Mouse (Mus musculus): ENCODE results near the gene Il1f9. TPM values are rescaled to one million over a fixed set of nuclear protein-coding genes. Genes with fewer than 3 reads are reported as not detected.
"Not testable (repeated sequence)": the region's sequence is repeated elsewhere in the genome, so short reads cannot be mapped to it uniquely, and the experiment has no call there.

Gene Il1f9
- total RNA-seq (2012; rRNA removed), result not detected in 2 replicates
- not detected for polyA plus RNA-seq (2012; ENCODE audit: insufficient read depth in 1 of 2, insufficient read length in 2 of 2, low read depth in 1 of 2, low replicate concordance in 2 of 2, missing spikeins in 1 of 2)

GRCm38 (mm10) chr2:24186176-24186575 lies at the start of gene Il1f9:
Il1f9 (plus strand) TSS chr2:24186476.
- no peaks in the 10 kb centered on the region for H3K27me3 ChIP-seq (ENCODE audit: control insufficient read depth in 1 of 2, insufficient read depth in 2 of 2, low read length in 2 of 2)
- H3K4me1 ChIP-seq (ENCODE audit: control insufficient read depth in 1 of 2, insufficient read depth in 2 of 2, low read length in 2 of 2), result no peaks in the 10 kb centered on the region
- TF ChIP-seq RCOR1 (IDR thresholded peaks at IDR 0.05; ENCODE audit: low read depth, low read length), result no peak
- TF ChIP-seq ZMIZ1 (IDR thresholded peaks at IDR 0.05; ENCODE audit: low read depth, low read length), result no peak
- TF ChIP-seq UBTF (IDR thresholded peaks at IDR 0.05; ENCODE audit: borderline replicate concordance, insufficient read depth, low read depth, low read length), result no peak
- TF ChIP-seq ZKSCAN1 (IDR thresholded peaks at IDR 0.05; ENCODE audit: low read depth, low read length), result no peak
- no peak for TF ChIP-seq ZC3H11A (IDR thresholded peaks at IDR 0.05; ENCODE audit: low read depth, low read length)
- TF ChIP-seq POLR2A (IDR thresholded peaks at IDR 0.05; ENCODE audit: control insufficient read depth in 1 of 2, insufficient read depth in 1 of 2, low read depth in 1 of 2, low read length in 2 of 2, poor library complexity in 1 of 2), result no peak
- TF ChIP-seq CTCF (IDR thresholded peaks at IDR 0.05 in 2 of 3, conservative IDR thresholded peaks at IDR 0.05 in 1 of 3; ENCODE audit: control insufficient read depth in 1 of 3, insufficient read depth in 1 of 3, low read depth in 2 of 3, low read length in 3 of 3, poor library complexity in 1 of 3, severe bottlenecking in 1 of 3), result no peak
- TF ChIP-seq POLR2AphosphoS5 (IDR thresholded peaks at IDR 0.05; ENCODE audit: borderline replicate concordance, low read depth, low read length), result no peak
- TF ChIP-seq GABPA (IDR thresholded peaks at IDR 0.05; ENCODE audit: low read depth, low read length), result no peak
- TF ChIP-seq MAX (IDR thresholded peaks at IDR 0.05; ENCODE audit: low read length), result no peak
- no peak for TF ChIP-seq SIN3A (IDR thresholded peaks at IDR 0.05; ENCODE audit: low read length)
- TF ChIP-seq MYC (IDR thresholded peaks at IDR 0.05; ENCODE audit: low read depth, low read length), result no peak
- no peak for TF ChIP-seq KAT2A (conservative IDR thresholded peaks at IDR 0.05; ENCODE audit: low read depth, low read length)
- TF ChIP-seq GATA1 (IDR thresholded peaks at IDR 0.05; ENCODE audit: low read depth, low read length), result no peak
- TF ChIP-seq RAD21 (IDR thresholded peaks at IDR 0.05; ENCODE audit: low read depth, low read length), result no peak
- TF ChIP-seq TCF12 (IDR thresholded peaks at IDR 0.05; ENCODE audit: low read depth, low read length), result no peak
- no peak for TF ChIP-seq SMC3 (IDR thresholded peaks at IDR 0.05; ENCODE audit: low read depth, low read length)
- H3K79me2 ChIP-seq (ENCODE audit: control insufficient read depth, insufficient read depth, low read length, poor library complexity), result no peaks in the 10 kb centered on the region
- DNase-seq (ENCODE audit: low read depth, low spot score), result no peak
- H3K9me3 ChIP-seq (replicated peaks; ENCODE audit: insufficient read depth, low read length), result no peaks in the 10 kb centered on the region
- H3K27ac ChIP-seq (ENCODE audit: control insufficient read depth, low read depth, low read length), result no peak within 1 kb of the TSS
- no peak within 1 kb of the TSS for H3K4me3 ChIP-seq (ENCODE audit: control insufficient read depth in 1 of 2, insufficient read depth in 1 of 2, low read depth in 2 of 2, low read length in 2 of 2)
- H3K36me3 ChIP-seq (ENCODE audit: control insufficient read depth in 1 of 2, insufficient read depth in 2 of 2, low read length in 2 of 2), result no peaks in the 10 kb centered on the region
- H3K9ac ChIP-seq (ENCODE audit: control insufficient read depth, low read depth, low read length, poor library complexity, severe bottlenecking), result no peak within 1 kb of the TSS

GRCm38 (mm10) chr2:24152861-24153260 lies 33.4 kb upstream of the Il1f9 start, which contains the start of gene Il1f8:
Il1f8 (plus strand) TSS chr2:24153161.
- no peak for DNase-seq (ENCODE audit: low read depth, low spot score)
- Histone ChIP-seq H3K79me2 (ENCODE audit: control insufficient read depth, insufficient read depth, low read length, poor library complexity) (no peaks in the 10 kb centered on the region), H3K4me3 (ENCODE audit: control insufficient read depth in 1 of 2, insufficient read depth in 1 of 2, low read depth in 2 of 2, low read length in 2 of 2) (no peak within 1 kb of the TSS), H3K27me3 (ENCODE audit: control insufficient read depth in 1 of 2, insufficient read depth in 2 of 2, low read length in 2 of 2) (no peaks in the 10 kb centered on the region), H3K36me3 (ENCODE audit: control insufficient read depth in 1 of 2, insufficient read depth in 2 of 2, low read length in 2 of 2) (no peaks in the 10 kb centered on the region), H3K9ac (ENCODE audit: control insufficient read depth, low read depth, low read length, poor library complexity, severe bottlenecking) (no peak within 1 kb of the TSS), H3K9me3 (replicated peaks; ENCODE audit: insufficient read depth, low read length) (no peaks in the 10 kb centered on the region), H3K4me1 (ENCODE audit: control insufficient read depth in 1 of 2, insufficient read depth in 2 of 2, low read length in 2 of 2) (no peaks in the 10 kb centered on the region), H3K27ac (ENCODE audit: control insufficient read depth, low read depth, low read length) (no peak within 1 kb of the TSS)
- no peak for TF ChIP-seq ETS1 (IDR thresholded peaks at IDR 0.05; ENCODE audit: low read depth, low read length)
- TF ChIP-seq NELFE (IDR thresholded peaks at IDR 0.05; ENCODE audit: low read depth, low read length), result no peak
- no peak for TF ChIP-seq POLR2AphosphoS5 (IDR thresholded peaks at IDR 0.05; ENCODE audit: borderline replicate concordance, low read depth, low read length)
- TF ChIP-seq MYC (IDR thresholded peaks at IDR 0.05; ENCODE audit: low read depth, low read length), result no peak
- TF ChIP-seq SMC3 (IDR thresholded peaks at IDR 0.05; ENCODE audit: low read depth, low read length), result no peak
- no peak for TF ChIP-seq TCF12 (IDR thresholded peaks at IDR 0.05; ENCODE audit: low read depth, low read length)
- no peak for TF ChIP-seq KAT2A (conservative IDR thresholded peaks at IDR 0.05; ENCODE audit: low read depth, low read length)

GRCm38 (mm10) chr2:24181683-24182331 lies 4.5 kb upstream of the Il1f9 start:
- not testable (repeated sequence) for H3K79me2 ChIP-seq (ENCODE audit: control insufficient read depth, insufficient read depth, low read length, poor library complexity); H3K4me3 ChIP-seq (ENCODE audit: control insufficient read depth in 1 of 2, insufficient read depth in 1 of 2, low read depth in 2 of 2, low read length in 2 of 2); H3K9ac ChIP-seq (ENCODE audit: control insufficient read depth, low read depth, low read length, poor library complexity, severe bottlenecking); H3K9me3 ChIP-seq (replicated peaks; ENCODE audit: insufficient read depth, low read length); DNase-seq (ENCODE audit: low read depth, low spot score); H3K27ac ChIP-seq (ENCODE audit: control insufficient read depth, low read depth, low read length); H3K36me3 ChIP-seq (ENCODE audit: control insufficient read depth in 1 of 2, insufficient read depth in 2 of 2, low read length in 2 of 2); H3K27me3 ChIP-seq (ENCODE audit: control insufficient read depth in 1 of 2, insufficient read depth in 2 of 2, low read length in 2 of 2); H3K4me1 ChIP-seq (ENCODE audit: control insufficient read depth in 1 of 2, insufficient read depth in 2 of 2, low read length in 2 of 2)

- not testable (repeated sequence) for H3K4me3 ChIP-seq (ENCODE audit: control insufficient read depth in 1 of 2, insufficient read depth in 1 of 2, low read depth in 2 of 2, low read length in 2 of 2); H3K79me2 ChIP-seq (ENCODE audit: control insufficient read depth, insufficient read depth, low read length, poor library complexity); DNase-seq (ENCODE audit: low read depth, low spot score); H3K9me3 ChIP-seq (replicated peaks; ENCODE audit: insufficient read depth, low read length); H3K9ac ChIP-seq (ENCODE audit: control insufficient read depth, low read depth, low read length, poor library complexity, severe bottlenecking); H3K27ac ChIP-seq (ENCODE audit: control insufficient read depth, low read depth, low read length); H3K4me1 ChIP-seq (ENCODE audit: control insufficient read depth in 1 of 2, insufficient read depth in 2 of 2, low read length in 2 of 2); H3K27me3 ChIP-seq (ENCODE audit: control insufficient read depth in 1 of 2, insufficient read depth in 2 of 2, low read length in 2 of 2); H3K36me3 ChIP-seq (ENCODE audit: control insufficient read depth in 1 of 2, insufficient read depth in 2 of 2, low read length in 2 of 2)
Measured at GRCm38 (mm10) chr2:24182423-24183147, 3.7 kb upstream of the Il1f9 start.
